Mouse (Mus musculus): Measurements from ENCODE around the gene Olfr1264.

- TF ChIP-seq CTCF (IDR thresholded peaks at IDR 0.05 in 2 of 3, conservative IDR thresholded peaks at IDR 0.05 in 1 of 3; ENCODE audit: control insufficient read depth in 1 of 3, insufficient read depth in 1 of 3, low read depth in 2 of 3, low read length in 3 of 3, poor library complexity in 1 of 3, severe bottlenecking in 1 of 3) (no peak), ETS1 (IDR thresholded peaks at IDR 0.05; ENCODE audit: low read depth, low read length) (no peak)
Observed at GRCm38 (mm10) chr2:90063494-90063893, 38.1 kb upstream of the Olfr1264 start, which contains the start of gene Olfr140.

All from MEL (cell line).